Mouse (Mus musculus): ENCODE results near the gene Sept14. TPM values are rescaled to one million over a fixed set of nuclear protein-coding genes. Genes with fewer than 3 reads are reported as not detected.

The Sept14 gene
- total RNA-seq (2012; rRNA removed) (not detected in 2 replicates), polyA plus RNA-seq (2012; ENCODE audit: insufficient read depth in 1 of 2, insufficient read length in 2 of 2, low read depth in 1 of 2, low replicate concordance in 2 of 2, missing spikeins in 1 of 2) (not detected)

DNA sequence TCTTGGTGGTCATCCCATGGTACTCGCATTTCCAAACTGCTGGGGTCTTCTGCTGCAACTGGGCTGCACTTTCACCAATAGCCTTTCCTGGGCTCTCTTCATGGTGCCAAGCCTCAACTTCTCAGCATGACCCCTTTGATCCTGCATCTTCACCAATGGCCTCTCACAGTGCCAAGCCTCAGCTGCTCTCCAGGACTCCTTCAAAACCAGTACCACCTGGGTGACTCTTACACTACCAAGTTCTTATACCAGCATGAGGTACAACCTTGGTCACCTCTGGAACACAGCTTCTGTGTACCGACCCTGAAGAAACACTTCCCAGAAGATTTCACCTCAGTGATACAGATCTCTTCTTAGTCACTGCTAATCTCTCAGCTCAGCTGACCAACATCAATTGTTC is at the start of gene Sept14:
Gene Sept14, minus strand, starts transcription at position 101 of the 400 bp plus-strand sequence.
- H3K36me3 ChIP-seq (ENCODE audit: control insufficient read depth in 1 of 2, insufficient read depth in 2 of 2, low read length in 2 of 2), result no peaks in the 10 kb centered on the region
- no peaks in the 10 kb centered on the region for H3K79me2 ChIP-seq (ENCODE audit: control insufficient read depth, insufficient read depth, low read length, poor library complexity)
- TF ChIP-seq CHD1 (IDR thresholded peaks at IDR 0.05; ENCODE audit: low read depth, low read length), result no peak
- no peak for TF ChIP-seq USF2 (IDR thresholded peaks at IDR 0.05; ENCODE audit: borderline replicate concordance in 1 of 2, insufficient read depth in 1 of 2, low read depth in 1 of 2, low read length in 2 of 2)
- TF ChIP-seq POLR2AphosphoS5 (IDR thresholded peaks at IDR 0.05; ENCODE audit: borderline replicate concordance, low read depth, low read length), result no peak
- TF ChIP-seq MXI1 (IDR thresholded peaks at IDR 0.05; ENCODE audit: low read depth, low read length), result no peak
- no peak for TF ChIP-seq EP300 (IDR thresholded peaks at IDR 0.05; ENCODE audit: low read depth in 1 of 2, low read length in 2 of 2)
- TF ChIP-seq BHLHE40 (IDR thresholded peaks at IDR 0.05; ENCODE audit: borderline replicate concordance, low read depth, low read length), result no peak
- no peak for TF ChIP-seq MEF2A (IDR thresholded peaks at IDR 0.05; ENCODE audit: extremely low read depth, insufficient replicate concordance, low read depth, low read length, poor library complexity, severe bottlenecking)
- no peak for TF ChIP-seq GABPA (IDR thresholded peaks at IDR 0.05; ENCODE audit: low read depth, low read length)
- TF ChIP-seq JUND (IDR thresholded peaks at IDR 0.05; ENCODE audit: low read depth, low read length), result no peak
- no peak for TF ChIP-seq POLR2AphosphoS2 (IDR thresholded peaks at IDR 0.05; ENCODE audit: low read length)
- no peak for TF ChIP-seq RAD21 (IDR thresholded peaks at IDR 0.05; ENCODE audit: low read depth, low read length)
- TF ChIP-seq RCOR1 (IDR thresholded peaks at IDR 0.05; ENCODE audit: low read depth, low read length), result no peak
- no peak for TF ChIP-seq ZNF384 (IDR thresholded peaks at IDR 0.05; ENCODE audit: low read depth, low read length)
- H3K9ac ChIP-seq (ENCODE audit: control insufficient read depth, low read depth, low read length, poor library complexity, severe bottlenecking), result no peak within 1 kb of the TSS
- no peaks in the 10 kb centered on the region for H3K9me3 ChIP-seq (replicated peaks; ENCODE audit: insufficient read depth, low read length)
- no peaks in the 10 kb centered on the region for H3K4me1 ChIP-seq (ENCODE audit: control insufficient read depth in 1 of 2, insufficient read depth in 2 of 2, low read length in 2 of 2)
- H3K27ac ChIP-seq (ENCODE audit: control insufficient read depth, low read depth, low read length), result no peak within 1 kb of the TSS
- no peak within 1 kb of the TSS for H3K4me3 ChIP-seq (ENCODE audit: control insufficient read depth in 1 of 2, insufficient read depth in 1 of 2, low read depth in 2 of 2, low read length in 2 of 2)
- peaks cover 2 to 3% of the 10 kb centered on the region in 2 experiments for H3K27me3 ChIP-seq (ENCODE audit: control insufficient read depth in 1 of 2, insufficient read depth in 2 of 2, low read length in 2 of 2)
- DNase-seq (ENCODE audit: low read depth, low spot score), result no peak

DNA sequence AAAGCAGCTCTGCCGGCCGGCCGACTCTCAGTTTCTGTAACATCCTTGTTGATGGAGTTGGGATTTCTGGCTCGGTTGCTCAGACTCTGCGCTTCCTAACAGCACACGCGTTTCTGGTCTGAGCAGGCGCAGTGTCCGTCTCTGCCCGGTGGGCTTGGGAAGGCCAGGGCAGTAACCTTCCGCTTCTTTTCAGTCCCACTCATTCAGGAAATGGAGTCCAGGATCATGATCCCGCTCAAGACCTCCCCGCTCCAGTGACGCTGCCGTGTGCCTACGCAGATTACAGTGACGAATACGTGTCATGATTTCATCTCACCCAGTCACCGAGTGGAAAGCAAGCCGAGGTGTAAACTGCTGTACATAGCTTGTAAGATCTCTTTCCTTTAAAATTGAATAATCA is 48.6 kb upstream of the Sept14 start:
- Histone ChIP-seq H3K9ac (ENCODE audit: control insufficient read depth, low read depth, low read length, poor library complexity, severe bottlenecking) (no peak overlapping the region), H3K27ac (ENCODE audit: control insufficient read depth, low read depth, low read length) (no peak overlapping the region), H3K36me3 (ENCODE audit: control insufficient read depth in 1 of 2, insufficient read depth in 2 of 2, low read length in 2 of 2) (no peaks in the 10 kb centered on the region), H3K79me2 (ENCODE audit: control insufficient read depth, insufficient read depth, low read length, poor library complexity) (no peaks in the 10 kb centered on the region), H3K4me1 (ENCODE audit: control insufficient read depth in 1 of 2, insufficient read depth in 2 of 2, low read length in 2 of 2) (no peaks in the 10 kb centered on the region), H3K27me3 (ENCODE audit: control insufficient read depth in 1 of 2, insufficient read depth in 2 of 2, low read length in 2 of 2) (no peaks in the 10 kb centered on the region), H3K9me3 (replicated peaks; ENCODE audit: insufficient read depth, low read length) (no peaks in the 10 kb centered on the region), H3K4me3 (ENCODE audit: control insufficient read depth in 1 of 2, insufficient read depth in 1 of 2, low read depth in 2 of 2, low read length in 2 of 2) (no peak overlapping the region)
- TF ChIP-seq MAZ (IDR thresholded peaks at IDR 0.05; ENCODE audit: low read depth, low read length) (no peak), ETS1 (IDR thresholded peaks at IDR 0.05; ENCODE audit: low read depth, low read length) (no peak), ZC3H11A (IDR thresholded peaks at IDR 0.05; ENCODE audit: low read depth, low read length) (no peak), KAT2A (conservative IDR thresholded peaks at IDR 0.05; ENCODE audit: low read depth, low read length) (no peak), RCOR1 (IDR thresholded peaks at IDR 0.05; ENCODE audit: low read depth, low read length) (no peak), MYB (IDR thresholded peaks at IDR 0.05; ENCODE audit: low read depth, low read length) (no peak), ZNF384 (IDR thresholded peaks at IDR 0.05; ENCODE audit: low read depth, low read length) (no peak), UBTF (IDR thresholded peaks at IDR 0.05; ENCODE audit: borderline replicate concordance, insufficient read depth, low read depth, low read length) (no peak), JUND (IDR thresholded peaks at IDR 0.05; ENCODE audit: low read depth, low read length) (no peak)
- DNase-seq (ENCODE audit: low read depth, low spot score), result no peak
